ENCODE assay signal across 9 mouse cellular contexts in genomic region chr2:107175721-107176120, GRCm38 (mm10).
DNase-seq lines count a peak whose midpoint lies in the region; ATAC-seq and TF ChIP-seq lines count a peak whose summit lies in the region.
"Had no signal": no experiment of that assay in that cellular context is flagged by ENCODE, and none has a peak within 500 bp of the region (broad histone marks: within the 10 kb centered on the region; RNA-seq: fewer than 3 reads in every experiment).

No protein-coding gene starts in this region.

- H3K9me3 ChIP-seq in intestine, postnatal 0 days (ENCODE audit: control insufficient read depth) = no peaks in the 10 kb centered on the region
- H3K9me3 ChIP-seq in intestine, embryonic 15.5 days = no peaks in the 10 kb centered on the region
- H3K9me3 ChIP-seq: neural tube, embryonic 12.5 days had no signal

- no peak overlapping the region for H3K9ac ChIP-seq in intestine, postnatal 0 days (ENCODE audit: low read depth, low read length)
- no peak overlapping the region for H3K9ac ChIP-seq in intestine, embryonic 15.5 days
- H3K9ac ChIP-seq: neural tube, embryonic 12.5 days had no signal

- peak; percentile 6 for DNase-seq in ovary, postnatal 14 days (ENCODE audit: low spot score)
- no peak for DNase-seq in ovary, adult 18-20 months (ENCODE audit: low spot score)
- DNase-seq in brain, adult 2 months (ENCODE audit: low read depth, low spot score) = peak; percentile 12
- peak; percentile 38 for DNase-seq in retina, postnatal 1 day
- no peak for DNase-seq in gastrocnemius, postnatal 14 days

- H3K4me3 ChIP-seq in intestine, postnatal 0 days (ENCODE audit: low read depth, low read length) = no peak overlapping the region
- H3K4me3 ChIP-seq in intestine, embryonic 15.5 days (replicated peaks) = no peak overlapping the region
- H3K4me3 ChIP-seq: neural tube, embryonic 12.5 days had no signal

- H3K27me3 ChIP-seq in intestine, postnatal 0 days (replicated peaks; ENCODE audit: control insufficient read depth, insufficient read depth, low read length) = no peaks in the 10 kb centered on the region
- H3K27me3 ChIP-seq in intestine, embryonic 15.5 days (replicated peaks) = no peaks in the 10 kb centered on the region
- H3K27me3 ChIP-seq: neural tube, embryonic 12.5 days had no signal

- H3K36me3 ChIP-seq in intestine, postnatal 0 days (ENCODE audit: control insufficient read depth, insufficient read depth) = no peaks in the 10 kb centered on the region
- H3K36me3 ChIP-seq in intestine, embryonic 15.5 days = no peaks in the 10 kb centered on the region
- H3K36me3 ChIP-seq: neural tube, embryonic 12.5 days had no signal

- no peak overlapping the region for H3K4me2 ChIP-seq in intestine, postnatal 0 days (replicated peaks; ENCODE audit: low read depth)
- no peak overlapping the region for H3K4me2 ChIP-seq in intestine, embryonic 15.5 days (replicated peaks)
- H3K4me2 ChIP-seq: liver, embryonic 11.5 days; neural tube, embryonic 12.5 days had no signal

- ATAC-seq in intestine, postnatal 0 days = no peak
- ATAC-seq in intestine, embryonic 15.5 days = no peak

- intact Hi-C loops in gastrocnemius, postnatal 14 days (cut with DNase I; ENCODE audit: low total_unique reads) = no loop called here

- WGBS in intestine, postnatal 0 days = 42% methylated on average over 4 of the region's 4 CpGs
- 49% methylated on average over 4 of the region's 4 CpGs for WGBS in intestine, embryonic 15.5 days

- TF ChIP-seq CTCF in intestine, postnatal 0 days (IDR thresholded peaks at IDR 0.05; ENCODE audit: low read depth) = peak; percentile 41

- H3K27ac ChIP-seq in intestine, postnatal 0 days (ENCODE audit: low read depth, low read length) = no peak overlapping the region
- no peak overlapping the region for H3K27ac ChIP-seq in intestine, embryonic 15.5 days
- H3K27ac ChIP-seq: neural tube, embryonic 12.5 days had no signal

- no peaks in the 10 kb centered on the region for H3K4me1 ChIP-seq in intestine, postnatal 0 days (replicated peaks; ENCODE audit: control insufficient read depth, insufficient read depth, low read length)
- H3K4me1 ChIP-seq in intestine, embryonic 15.5 days (replicated peaks) = no peaks in the 10 kb centered on the region
- H3K4me1 ChIP-seq: neural tube, embryonic 12.5 days had no signal

Comparison
In these comparisons a context has a peak if more than half of its experiments do, and no peak if none do; other contexts are left out.
1. DNase-seq: peak in ovary, postnatal 14 days (single experiment), brain, adult 2 months (single experiment) and retina, postnatal 1 day (single experiment); none in ovary, adult 18-20 months (single experiment) and gastrocnemius, postnatal 14 days (single experiment).